Mouse (Mus musculus): Measurements from ENCODE around the gene Plekhh2.
A peak's percentile ranks its signal among the peaks of the same experiment; 100 is the strongest.

Plekhh2 gene

DNA sequence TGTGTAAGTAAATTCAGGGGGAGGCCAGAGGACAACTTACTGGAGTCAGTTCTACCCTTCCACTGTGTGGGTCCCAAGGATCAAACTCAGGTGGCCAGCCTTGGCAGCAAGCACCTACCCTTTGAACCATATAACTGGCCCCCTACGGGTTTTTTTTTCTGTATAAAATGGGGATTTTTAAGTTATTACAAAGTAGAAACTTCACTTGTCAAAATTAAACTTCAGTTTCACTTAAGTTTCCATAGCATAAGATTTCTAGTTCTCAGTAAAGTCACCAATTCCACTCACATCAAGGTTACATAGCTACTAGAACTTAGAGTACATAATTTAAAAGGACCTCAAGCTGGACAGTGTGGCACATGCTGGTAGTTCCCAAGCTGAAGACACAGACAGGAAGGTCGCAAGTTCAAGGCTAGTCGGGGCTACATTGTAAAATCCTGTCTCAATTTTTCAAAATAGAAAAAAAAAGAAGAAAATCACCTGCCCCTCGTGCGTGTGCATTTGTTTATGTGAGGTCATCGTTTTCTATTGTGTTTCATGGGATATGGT, 104.9 kb downstream of the Plekhh2 start:
- no peak for DNase-seq

DNA sequence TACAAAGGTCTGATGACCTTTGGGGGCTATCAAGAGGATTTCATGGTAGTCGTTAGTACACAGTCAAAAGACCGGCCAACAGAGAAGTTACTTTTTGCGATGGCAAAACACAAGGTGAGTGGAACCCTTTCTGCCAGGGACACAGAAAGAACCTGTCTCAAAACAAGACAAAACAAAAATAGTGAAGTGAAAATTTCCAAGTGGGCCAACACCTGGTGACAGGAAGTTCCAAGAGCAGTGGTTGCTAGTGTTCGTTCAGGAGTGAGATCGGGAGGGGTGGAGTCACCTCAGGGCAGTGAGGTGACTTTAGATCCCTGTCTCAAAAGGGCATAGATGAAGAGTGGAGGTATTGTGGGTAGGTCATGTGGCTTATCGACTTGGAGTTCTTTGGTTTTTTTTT, 106.3 kb downstream of the Plekhh2 start:
- no peak for DNase-seq

DNA sequence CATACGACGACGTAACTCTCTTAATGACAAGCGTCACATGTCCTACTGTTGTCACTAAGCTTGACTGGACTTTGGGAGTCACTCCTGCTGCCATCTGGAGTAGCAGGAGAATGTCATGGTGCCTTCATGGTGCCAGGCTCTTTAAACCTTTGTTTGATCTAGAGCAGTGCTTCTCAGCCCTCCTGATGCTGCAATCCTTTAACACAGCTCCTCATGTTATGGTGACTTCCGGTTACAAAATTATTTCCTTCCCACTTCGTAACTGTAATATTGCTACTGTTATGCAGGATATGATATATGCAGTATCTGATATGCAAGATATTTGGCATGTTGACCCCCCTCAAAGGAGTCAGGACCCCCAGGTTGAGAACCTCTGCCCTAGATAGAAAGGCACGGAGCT, 107.4 kb downstream of the Plekhh2 start:
- no peak for DNase-seq

DNA sequence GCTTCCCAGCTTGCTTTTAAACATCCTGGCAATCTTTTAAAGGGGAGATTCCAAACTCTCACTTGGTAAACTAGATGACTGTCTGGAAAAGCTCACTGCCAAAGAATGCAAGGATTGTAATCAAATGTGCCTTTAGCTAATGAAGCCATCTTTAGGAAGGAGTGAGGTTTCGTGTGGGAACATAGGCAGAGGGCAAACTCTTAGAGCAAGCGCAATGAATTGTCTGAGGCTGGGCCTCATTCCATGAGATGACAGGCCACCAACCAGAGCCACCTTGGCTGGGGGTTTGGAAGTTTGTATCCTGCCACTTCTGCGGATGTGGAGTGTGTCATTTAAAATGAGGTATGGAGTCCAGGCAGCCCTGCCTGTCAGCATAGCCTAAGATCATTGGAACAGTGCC, 108.4 kb downstream of the Plekhh2 start:
- no peak for DNase-seq

DNA sequence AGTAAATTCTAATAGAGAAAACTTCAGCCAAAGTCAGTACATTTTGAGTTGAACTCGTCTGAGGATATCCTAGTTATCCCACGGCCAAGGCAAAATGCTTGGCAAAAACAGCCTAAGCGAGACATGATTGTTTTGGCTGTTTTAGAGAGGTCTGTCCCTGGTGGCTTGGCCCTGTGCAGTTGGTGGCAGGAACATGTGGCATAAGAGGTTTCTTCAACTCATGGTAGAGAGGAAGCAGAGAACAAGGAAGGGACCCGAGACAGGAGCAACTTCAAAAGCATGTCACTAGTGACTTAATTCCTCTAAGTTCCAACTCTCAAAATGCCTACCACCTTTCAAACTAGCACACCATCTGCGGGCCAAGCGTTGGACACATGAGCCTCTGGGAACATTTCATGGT, 108.9 kb downstream of the Plekhh2 start:
- DNase-seq = no peak

DNA sequence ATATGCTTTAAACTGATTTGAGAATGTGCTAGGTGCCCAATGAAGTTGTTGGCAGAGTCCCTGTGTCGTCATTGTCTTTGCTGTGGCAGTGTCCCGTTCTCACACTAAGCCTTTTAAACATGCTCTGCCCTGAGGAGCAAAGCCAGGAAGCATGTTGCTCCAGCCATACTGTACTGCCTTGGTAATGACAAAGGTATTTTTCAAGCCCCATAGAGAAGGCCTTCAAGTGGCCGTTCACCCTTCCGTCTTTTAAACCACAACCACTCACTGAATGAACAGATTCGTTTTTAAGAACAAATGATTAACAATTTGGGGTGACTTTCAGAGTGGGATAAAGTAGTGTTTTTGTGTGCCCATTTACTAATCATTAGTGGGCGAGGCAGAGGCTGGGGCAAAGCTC, 109.5 kb downstream of the Plekhh2 start:
- no peak for DNase-seq

DNA sequence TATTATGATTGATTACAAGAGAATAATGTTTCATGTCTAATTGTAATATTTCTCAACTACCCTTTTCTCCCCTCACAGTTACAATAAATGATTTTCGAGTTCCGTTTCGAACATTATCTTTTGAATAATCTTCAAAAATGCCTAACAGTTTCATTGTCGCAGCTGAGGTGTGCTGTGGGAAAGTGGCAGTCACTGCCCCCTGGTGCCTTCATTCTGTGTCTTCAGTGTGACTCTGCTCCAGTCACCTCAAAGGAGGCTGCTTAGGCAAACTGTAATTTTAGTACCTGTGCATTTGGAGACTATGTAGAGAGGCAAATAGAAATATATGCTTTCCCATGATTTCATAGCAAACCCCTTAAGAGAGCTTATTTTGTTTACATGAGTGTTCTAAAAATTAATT, 110.3 kb downstream of the Plekhh2 start:
- no peak for DNase-seq

DNA sequence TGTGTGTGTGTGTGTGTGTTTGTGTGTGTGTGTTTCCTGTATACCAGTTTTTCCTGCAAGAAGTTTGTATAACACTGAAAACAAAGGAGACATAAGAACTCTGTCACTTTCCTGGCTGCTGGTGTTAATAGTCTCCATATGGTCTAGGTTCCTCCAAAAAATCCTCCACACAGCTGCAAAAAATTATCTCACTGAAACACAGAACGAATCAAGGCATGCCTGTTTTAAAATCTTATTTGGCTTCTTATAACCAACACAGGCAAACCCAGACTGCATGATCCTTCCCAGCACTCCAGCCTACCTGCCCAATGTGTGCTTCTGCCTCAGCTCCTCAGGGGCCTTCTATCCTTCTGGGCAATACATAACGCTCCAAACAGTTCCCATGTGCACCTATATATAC, 111.2 kb downstream of the Plekhh2 start:
- no peak for DNase-seq

DNA sequence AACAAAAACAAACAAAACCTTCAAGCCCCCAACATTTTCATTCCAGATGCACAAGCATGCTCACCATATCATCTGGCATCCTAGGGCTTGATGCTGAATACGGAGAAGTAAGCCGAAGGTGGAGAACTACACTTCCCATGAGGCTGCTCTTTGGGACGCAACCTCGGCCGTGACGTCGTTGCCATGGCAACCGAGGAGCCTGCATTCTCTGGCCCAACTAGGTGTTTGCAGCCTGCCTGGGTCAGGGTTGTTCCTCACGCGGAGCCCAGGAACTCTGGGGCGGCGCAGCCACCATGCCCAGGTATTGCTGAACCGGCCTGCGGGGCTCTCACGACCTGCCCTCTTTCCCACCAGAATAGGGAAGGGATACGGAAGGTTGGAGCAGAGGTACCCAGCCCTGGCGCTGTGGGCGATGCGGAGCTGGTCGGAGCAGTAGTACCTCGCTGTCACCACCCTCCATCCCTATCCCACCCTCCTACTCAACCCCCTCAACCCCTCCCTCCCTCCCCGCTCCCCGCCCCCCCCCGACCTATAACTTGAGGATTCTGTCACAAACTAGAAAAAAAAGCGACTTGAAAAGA, 114.7 kb downstream of the Plekhh2 start, which contains the start of gene Dync2li1:
TSS of gene Dync2li1 (plus strand) at position 221 of the 581 bp plus-strand sequence.
- peak; percentile 91 for DNase-seq

DNA sequence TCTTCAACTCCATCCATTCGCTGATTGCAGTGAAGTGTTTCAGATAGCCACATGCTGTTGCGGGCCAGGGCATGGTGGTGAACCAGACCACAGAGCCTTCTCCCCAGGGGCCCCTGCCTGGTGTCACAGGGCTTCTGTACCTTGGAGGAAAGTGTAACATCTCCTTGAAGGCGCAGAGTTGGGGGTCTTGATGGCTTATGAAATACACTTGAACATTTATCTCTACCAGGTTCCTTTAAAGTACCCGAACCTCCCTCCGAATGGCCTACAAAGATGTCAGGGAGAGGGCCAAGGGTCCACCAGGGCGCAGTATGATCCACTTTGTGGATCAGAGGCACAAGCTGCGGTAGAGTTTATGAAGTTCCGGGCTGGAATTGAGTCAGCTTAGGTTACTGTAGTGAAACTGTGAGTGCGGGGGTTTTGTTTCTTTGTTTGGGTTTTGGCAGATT, 115.2 kb downstream of the Plekhh2 start:
- DNase-seq = peak; percentile 46

DNA sequence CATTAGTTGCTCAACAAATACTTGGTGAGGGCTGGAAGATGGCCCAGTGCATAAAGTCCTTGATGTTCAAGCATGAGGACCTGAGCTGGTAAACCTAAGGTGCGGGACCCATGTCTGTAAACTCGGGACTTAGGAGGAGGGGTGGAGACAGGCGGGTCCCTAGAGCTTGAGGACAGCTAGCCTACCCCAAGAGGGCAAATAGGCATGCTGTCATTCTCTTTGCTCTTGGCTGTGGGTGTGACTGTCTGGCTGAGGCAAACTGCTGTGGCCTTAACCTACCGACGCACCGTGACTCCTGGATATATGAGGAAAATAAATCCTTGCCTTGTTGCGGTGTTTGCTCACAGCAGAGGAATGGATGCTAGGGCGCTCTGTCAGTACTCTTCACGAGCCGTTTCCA, 116.0 kb downstream of the Plekhh2 start:
- DNase-seq = no peak

DNA sequence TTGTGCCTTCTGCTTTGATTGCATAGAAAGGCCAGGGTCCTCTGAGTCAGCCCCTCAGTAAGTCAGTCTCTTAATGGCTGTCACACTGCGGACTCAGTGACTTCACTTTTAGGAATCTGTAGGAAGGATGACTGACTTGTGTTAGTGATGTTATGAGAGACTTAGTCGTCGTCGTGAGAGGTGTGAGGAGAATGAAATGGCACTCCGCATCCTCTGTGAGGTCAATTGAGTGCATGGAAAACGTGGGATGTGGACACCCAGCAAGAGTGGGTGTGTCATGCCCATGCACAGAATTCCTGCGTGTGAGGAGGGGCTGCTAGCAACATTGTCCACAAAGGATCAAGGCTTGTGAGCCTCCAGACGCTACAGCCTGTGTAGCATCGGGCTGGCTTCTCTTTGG, 116.9 kb downstream of the Plekhh2 start:
- no peak for DNase-seq

DNA sequence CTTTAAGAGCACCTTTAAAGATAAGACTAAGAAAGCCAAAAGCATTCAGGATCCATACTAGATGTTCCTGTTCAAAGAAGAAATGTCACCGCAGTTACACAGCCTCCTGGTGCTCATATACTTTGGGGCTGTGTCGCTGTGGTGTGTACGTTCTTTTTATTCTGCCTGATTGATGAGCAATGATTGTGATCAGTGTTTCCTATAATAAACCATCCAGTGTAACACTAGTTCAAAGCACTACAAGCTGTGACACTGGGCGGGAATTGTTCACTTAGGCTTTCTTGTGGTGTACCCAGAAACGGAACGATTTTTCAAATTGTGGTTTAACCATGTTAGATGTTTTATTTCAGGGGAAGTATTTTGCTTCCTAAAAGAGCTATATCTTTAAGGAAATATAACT, 120.1 kb downstream of the Plekhh2 start:
- no peak for DNase-seq

DNA sequence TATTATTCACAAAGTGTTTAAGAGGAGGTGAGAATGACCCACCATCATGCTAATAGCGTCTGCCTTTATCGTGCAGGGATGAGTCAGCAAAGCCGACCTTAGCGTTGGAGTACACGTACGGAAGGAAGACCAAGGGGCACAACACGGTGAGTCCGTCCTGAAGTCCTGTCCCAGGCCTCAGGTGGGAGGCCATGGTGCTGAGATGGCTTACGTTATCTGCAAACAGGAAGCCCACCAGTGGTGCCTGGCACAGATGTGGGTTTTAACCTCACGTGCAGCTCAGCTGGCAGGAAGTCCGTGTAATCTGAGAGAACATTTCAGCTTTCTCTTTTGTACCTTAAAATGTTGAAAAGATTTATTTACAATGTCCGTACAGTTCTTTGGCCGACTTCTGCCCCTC, 121.7 kb downstream of the Plekhh2 start:
- DNase-seq = no peak

DNA sequence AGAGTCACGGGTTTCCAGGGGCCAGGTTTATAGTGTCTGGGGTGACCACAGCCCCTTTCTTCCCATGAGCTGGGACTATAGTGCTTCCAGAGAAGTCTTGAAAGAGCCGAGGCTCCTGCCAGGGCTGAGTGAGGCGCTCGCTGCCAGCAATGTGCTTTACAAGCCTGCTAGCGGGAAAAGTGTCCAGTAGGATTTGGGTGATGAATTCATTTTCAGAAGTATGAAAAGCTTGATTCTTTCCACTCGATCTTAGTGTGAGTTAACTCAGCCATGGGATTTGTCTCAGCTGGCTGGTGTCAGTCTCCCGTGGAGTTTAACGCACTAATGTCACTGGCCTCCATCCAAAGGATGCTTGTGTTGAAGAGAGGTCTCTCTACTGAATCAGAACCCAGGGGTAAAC, 124.6 kb downstream of the Plekhh2 start:
- no peak for DNase-seq

DNA sequence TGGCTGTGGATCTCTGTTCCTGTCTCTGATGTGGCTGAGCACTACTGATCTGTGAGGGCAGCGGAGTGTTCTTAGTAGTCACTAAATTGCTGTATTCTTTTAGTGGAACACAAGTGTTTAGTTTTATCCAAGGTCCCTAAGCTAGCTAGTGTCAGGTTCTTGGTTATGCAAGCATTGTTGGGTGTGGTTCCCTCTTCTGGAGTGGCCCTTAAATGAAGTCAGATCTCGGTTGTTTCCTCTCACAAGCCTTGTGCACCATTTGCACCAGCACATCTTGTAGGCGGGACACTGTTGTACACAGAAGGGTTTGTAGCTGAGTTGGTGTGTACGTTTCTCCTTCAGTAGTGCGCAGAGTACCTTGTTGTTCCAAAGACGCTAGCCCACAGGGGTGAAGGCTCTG, 126.3 kb downstream of the Plekhh2 start:
- no peak for DNase-seq

DNA sequence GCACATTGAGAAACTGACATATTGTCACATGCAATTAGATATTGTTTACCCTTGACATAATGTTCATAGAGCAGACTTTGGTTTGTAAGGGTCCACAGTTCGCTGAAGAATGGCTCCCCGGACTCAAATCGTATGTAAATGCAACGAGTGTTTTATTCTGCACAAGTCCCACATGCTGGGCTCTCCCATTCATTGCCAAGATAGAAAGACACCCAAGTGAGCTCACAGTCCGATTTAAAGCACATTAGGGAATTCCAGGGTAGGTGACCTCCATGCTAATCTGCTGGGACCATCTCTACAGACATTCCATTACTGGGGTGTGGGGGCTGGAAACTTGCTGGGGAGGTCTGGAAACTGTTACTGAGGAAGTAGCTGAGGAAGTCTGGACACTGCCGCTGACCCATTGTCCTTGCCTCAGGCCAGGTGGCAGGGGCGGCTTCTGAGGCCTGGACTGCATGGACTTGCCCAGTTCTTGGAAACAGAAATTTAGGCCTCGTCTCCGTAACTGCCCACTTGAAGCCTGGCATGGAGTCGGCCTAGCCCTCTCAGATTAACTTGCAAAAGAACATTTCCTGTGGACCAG, 128.2 kb downstream of the Plekhh2 start:
- DNase-seq = no peak

DNA sequence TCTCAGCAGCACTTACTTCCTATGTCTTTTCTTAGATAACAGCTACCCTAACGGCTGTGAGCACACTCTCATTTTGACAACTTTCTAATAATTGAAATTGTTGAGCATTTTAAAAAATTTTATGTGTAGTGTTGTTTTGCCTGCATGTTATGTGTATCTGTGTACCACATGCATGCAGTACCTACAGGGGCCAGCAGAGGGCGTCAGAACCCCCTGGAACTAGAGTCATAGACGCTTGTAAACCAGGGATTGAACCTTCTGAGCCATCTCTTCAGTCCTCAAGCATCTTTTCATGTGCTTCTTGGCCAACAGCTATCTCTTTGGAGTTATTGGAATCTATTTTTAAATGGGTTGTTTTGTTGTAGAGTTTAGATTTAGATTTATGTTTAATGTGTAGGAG, 130.2 kb downstream of the Plekhh2 start:
- DNase-seq = no peak

DNA sequence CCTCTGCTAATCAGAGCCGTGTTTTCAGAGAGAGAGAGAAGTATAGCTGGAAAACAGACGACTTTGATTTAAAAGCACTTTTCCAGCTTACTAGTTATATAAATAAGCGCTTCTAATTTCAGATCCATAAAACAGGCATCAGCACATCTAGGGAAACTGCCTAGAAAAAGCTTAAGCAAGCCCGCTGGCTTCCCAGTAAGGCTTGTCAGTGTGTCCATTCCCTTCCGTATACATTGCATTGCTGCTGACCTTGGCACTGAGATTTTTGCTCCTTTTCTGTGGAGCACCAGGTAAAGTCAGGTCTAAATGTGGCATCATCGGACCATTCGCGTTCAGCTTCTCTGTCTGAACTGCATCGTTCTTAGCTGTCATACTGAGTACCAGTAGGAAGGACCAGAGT, 130.6 kb downstream of the Plekhh2 start:
- no peak for DNase-seq

DNA sequence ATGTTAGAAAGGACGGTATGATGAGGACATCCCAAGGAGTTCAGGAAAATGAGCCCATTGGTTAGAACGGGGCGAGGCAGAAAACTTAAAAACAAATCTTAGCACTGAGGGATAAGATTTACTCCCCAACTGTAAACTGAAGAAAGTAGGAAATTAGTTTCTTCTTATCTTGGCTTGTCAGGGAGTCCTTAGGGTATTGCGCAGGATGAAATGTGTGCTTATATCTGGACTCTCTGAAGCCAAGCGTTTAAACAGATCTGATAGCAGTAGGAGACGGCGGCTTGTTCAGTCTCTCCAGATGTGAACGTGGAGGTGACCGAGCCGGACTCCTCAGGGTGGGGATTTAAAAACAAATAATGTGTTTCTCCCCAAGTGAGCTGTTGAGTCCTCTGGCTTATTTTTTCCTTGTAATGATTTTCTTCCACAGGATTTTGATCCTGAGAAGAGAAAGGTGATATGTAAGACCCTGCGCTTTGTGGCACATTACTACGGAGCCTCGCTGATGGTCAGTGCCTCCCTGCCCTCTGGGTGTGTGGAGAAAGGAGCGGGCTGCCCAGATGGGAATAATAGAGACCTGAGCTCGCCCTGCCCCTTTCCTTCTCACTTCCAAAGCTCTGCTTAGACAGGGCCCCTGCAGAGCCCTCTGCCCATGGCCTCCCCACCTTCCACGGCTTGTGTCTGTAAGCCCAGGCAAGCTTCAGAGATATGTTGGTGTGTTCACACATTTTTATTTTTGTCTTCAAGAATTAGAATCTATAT, 132.8 kb downstream of the Plekhh2 start:
- DNase-seq = no peak

DNA sequence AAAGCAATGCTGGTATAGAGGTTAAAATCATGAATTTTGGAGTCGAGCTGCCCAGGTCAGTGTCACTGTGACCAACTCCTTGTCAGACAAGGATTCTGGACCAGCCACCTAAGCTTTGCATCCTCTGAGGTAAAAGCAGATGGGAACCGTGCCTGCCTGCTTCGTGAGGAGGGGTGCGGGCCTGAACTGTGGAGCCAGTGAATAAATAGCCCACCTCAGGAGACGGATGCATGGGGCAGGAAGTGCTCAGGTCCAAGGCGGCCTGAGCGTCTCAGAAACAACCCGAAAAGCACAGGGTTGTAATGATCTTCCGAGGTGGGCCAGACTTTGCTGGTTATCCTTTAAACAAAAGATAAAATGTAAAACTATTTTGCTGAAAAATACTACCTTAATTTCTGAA, 133.4 kb downstream of the Plekhh2 start:
- no peak for DNase-seq

DNA sequence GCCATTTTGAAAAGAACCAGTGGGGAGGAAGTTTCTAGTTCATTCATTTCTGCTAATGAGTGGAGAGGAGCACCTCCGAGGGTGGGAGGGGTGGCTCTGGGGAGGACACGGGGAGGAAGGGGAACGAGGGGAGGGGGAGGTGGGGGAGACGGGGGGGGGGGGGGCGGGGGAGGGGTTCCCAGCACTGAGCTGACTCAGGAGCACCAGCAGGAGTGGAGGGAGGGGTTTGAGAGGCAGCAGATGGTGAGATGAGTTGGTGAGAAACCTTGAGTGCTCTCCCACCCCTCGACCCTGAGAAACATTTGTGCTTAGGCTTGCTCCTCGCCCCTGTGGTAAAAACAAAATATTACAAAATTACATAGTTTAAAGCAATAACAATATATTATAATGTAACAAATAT, 134.2 kb downstream of the Plekhh2 start:
- no peak for DNase-seq

DNA sequence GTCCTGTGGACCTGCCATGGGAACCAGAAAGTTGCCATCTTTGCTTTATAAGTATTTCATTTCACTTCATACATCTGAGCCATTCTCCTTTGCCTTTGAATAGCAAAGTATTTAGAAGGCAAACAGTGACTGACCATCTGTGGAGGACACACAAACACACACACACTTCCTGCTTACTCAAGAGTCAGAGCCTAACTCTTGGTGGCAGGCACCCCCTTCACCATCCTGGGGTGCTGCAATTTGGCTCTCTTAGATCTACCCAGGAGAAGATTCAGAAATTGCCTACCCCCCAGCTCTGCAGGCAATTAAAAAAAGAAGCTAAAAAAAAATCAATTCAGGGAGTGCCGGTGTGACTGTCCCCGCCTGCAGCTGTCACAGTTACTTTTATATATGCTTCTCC, 134.8 kb downstream of the Plekhh2 start:
- DNase-seq = no peak

DNA sequence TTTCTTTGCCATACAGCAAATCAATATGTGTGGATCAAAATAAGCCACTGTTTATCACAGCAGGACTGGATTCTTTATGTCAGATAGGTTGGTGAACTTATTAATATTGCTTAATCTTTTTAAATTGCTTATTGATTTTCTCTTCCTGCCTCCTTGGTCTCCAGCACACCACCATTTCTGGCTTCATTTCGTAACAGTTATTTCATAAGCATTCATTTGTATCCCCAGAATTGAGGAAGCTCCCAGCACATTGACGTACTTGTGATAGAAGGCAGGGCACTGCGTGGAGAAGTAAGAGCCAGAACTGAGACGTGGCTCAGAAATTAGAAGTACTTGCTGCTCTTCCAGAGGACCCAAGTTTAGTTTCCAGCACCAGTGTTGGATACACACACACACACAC, 135.9 kb downstream of the Plekhh2 start:
- no peak for DNase-seq

Data from cerebellum, adult 9-10 months (tissue).